Mouse (Mus musculus): ENCODE results near the gene Serpina1e. TPM values are rescaled to one million over a fixed set of nuclear protein-coding genes. Genes with fewer than 3 reads are reported as not detected.
"Not testable (repeated sequence)": the region's sequence is repeated elsewhere in the genome, so short reads cannot be mapped to it uniquely, and the experiment has no call there.

Serpina1e gene
- total RNA-seq, 4 experiments from 2014 or later = 0.34 TPM; not detected in 3

- no peak for DNase-seq (ENCODE audit: low spot score in 2 of 2)
Observed at GRCm38 (mm10) chr12:103962860-103963259, 4.1 kb upstream of the Serpina1e start.

GRCm38 (mm10) chr12:103962337-103962736 is 3.6 kb upstream of the Serpina1e start:
- no peak for DNase-seq (ENCODE audit: low spot score in 2 of 2)

GRCm38 (mm10) chr12:103961716-103962115 is 2.9 kb upstream of the Serpina1e start:
- no peak for DNase-seq (ENCODE audit: low spot score in 2 of 2)

GRCm38 (mm10) chr12:103956555-103956954 is 2.2 kb downstream of the Serpina1e start:
- DNase-seq (ENCODE audit: low spot score in 2 of 2) = not testable (repeated sequence)

- DNase-seq (ENCODE audit: low spot score in 2 of 2) = not testable (repeated sequence)
Observed at GRCm38 (mm10) chr12:103952972-103953371, 5.8 kb downstream of the Serpina1e start.

- DNase-seq (ENCODE audit: low spot score in 2 of 2) = no peak
Observed at GRCm38 (mm10) chr12:103946243-103946642, 12.5 kb downstream of the Serpina1e start.

GRCm38 (mm10) chr12:103909181-103909580 is 49.6 kb downstream of the Serpina1e start:
- not testable (repeated sequence) for DNase-seq (ENCODE audit: low spot score in 2 of 2)

GRCm38 (mm10) chr12:103907746-103908145 is 51.0 kb downstream of the Serpina1e start:
- DNase-seq (ENCODE audit: low spot score in 2 of 2) = not testable (repeated sequence)

- DNase-seq (ENCODE audit: low spot score in 2 of 2) = not testable (repeated sequence)
Observed at GRCm38 (mm10) chr12:103904837-103905340, 53.9 kb downstream of the Serpina1e start, which contains the start of gene Serpina1c. Gene Serpina1c (minus strand): TSS chr12:103904887.

GRCm38 (mm10) chr12:103901929-103902328 is 56.8 kb downstream of the Serpina1e start:
- not testable (repeated sequence) for DNase-seq (ENCODE audit: low spot score in 2 of 2)

Other genes starting within 250 kb of the Serpina1e start
- not detected for gene Serpina1d, start 185.4 kb downstream of the Serpina1e start, total RNA-seq (2022)
- not detected for gene Serpina1b, start 128.6 kb downstream of the Serpina1e start, total RNA-seq (2022)
- not detected for gene Serpina1a, start 95.4 kb downstream of the Serpina1e start, total RNA-seq (2022)
- gene Serpina1c, start 54.1 kb downstream of the Serpina1e start, total RNA-seq (2022) = not detected
- not detected for gene Serpina11, start 31.0 kb upstream of the Serpina1e start, total RNA-seq (2022)
- gene Serpina9, start 54.8 kb upstream of the Serpina1e start, total RNA-seq (2022) = under 1 TPM; 0.10 to 0.32 (median 0.14) TPM
- gene Serpina12, start 85.5 kb upstream of the Serpina1e start, total RNA-seq (2022) = not detected
- gene Serpina5, start 142.1 kb upstream of the Serpina1e start, total RNA-seq (2022) = not detected
- gene Serpina3a, start 153.7 kb upstream of the Serpina1e start, total RNA-seq (2022) = not detected
- gene Serpina3b, start 169.0 kb upstream of the Serpina1e start, total RNA-seq (2022) = not detected
- under 1 TPM; 0.20 to 0.59 (median 0.37) TPM for gene Serpina3c, start 194.9 kb upstream of the Serpina1e start, total RNA-seq (2022)